Mouse (Mus musculus) forebrain, embryonic 11.5 days (tissue): Measurements from ENCODE around the gene Acot3. TPM values are rescaled to one million over a fixed set of nuclear protein-coding genes. Genes with fewer than 3 reads are reported as not detected.
"Not testable (repeated sequence)": the region's sequence is repeated elsewhere in the genome, so short reads cannot be mapped to it uniquely, and the experiment has no call there.

Source experiments
- ATAC-seq: fragments of 200-750 bp; cut with Nextera tagmentation; replicated peaks from 2 replicates; pipeline ENCODE4 v1.8.0; 2017; ENCODE audit warnings: moderate TSS enrichment; ENCODE audit not compliant: low FRiP score
- DNase-seq: peaks from one replicate; pipeline ENCODE4 v3.0.0-alpha.2; 2017; ENCODE audit warnings: low spot score
- H3K27ac ChIP-seq: fragments of 300-500 bp; sonication (generic); 2 replicates; pipeline ENCODE4 v1.5.1; 2014; ENCODE audit warnings: low read depth, low read length
- H3K27me3 ChIP-seq: fragments of 300-500 bp; sonication (generic); 2 replicates; pipeline ENCODE4 v1.6.1; 2014; ENCODE audit warnings: mild to moderate bottlenecking, low read length, mixed read lengths; ENCODE audit not compliant: control insufficient read depth, insufficient read depth
- H3K36me3 ChIP-seq: fragments of 300-500 bp; sonication (generic); 2 replicates; pipeline ENCODE4 v1.6.1; 2014; ENCODE audit warnings: mild to moderate bottlenecking, low read length, moderate library complexity, mixed read lengths; ENCODE audit not compliant: control insufficient read depth, insufficient read depth
- H3K4me1 ChIP-seq: fragments of 300-500 bp; sonication (generic); replicated peaks from 2 replicates; pipeline ENCODE4 v1.6.1; 2014; ENCODE audit warnings: low read length, mixed read lengths; ENCODE audit not compliant: control insufficient read depth, insufficient read depth
- H3K4me2 ChIP-seq: fragments of 300-500 bp; sonication (generic); 2 replicates; pipeline ENCODE4 v1.6.1; 2014; ENCODE audit warnings: low read depth, mild to moderate bottlenecking, low read length, moderate library complexity, mixed read lengths; ENCODE audit not compliant: severe bottlenecking
- H3K4me3 ChIP-seq: fragments of 300-500 bp; sonication (generic); 2 replicates; pipeline ENCODE4 v1.5.1; 2014; ENCODE audit warnings: low read depth, low read length
- H3K9ac ChIP-seq: fragments of 300-500 bp; sonication (generic); 2 replicates; pipeline ENCODE4 v1.6.1; 2014; ENCODE audit warnings: low read length
- H3K9me3 ChIP-seq: fragments of 300-500 bp; sonication (generic); 2 replicates; pipeline ENCODE4 v1.6.1; 2016; ENCODE audit warnings: low read length, mixed read lengths; ENCODE audit not compliant: control insufficient read depth
- WGBS: fragments of 180-500 bp; shearing (Covaris S2); extraction: QIAGEN DNeasy Blood & Tissue Kit; methylation state at CpG from one replicate; pipeline ENCODE4 v1.1.7; 2014; 5-methylcytosine and 5-hydroxymethylcytosine counted together
- polyA plus RNA-seq: library from polyadenylated mRNA; unstranded; fragments of >200 nt; fragmentation: Nextera tagmentation; extraction: Ambion mirVana; gene quantifications from 2 replicates; pipeline ENCODE4 v1.2.1, GENCODE M21; 2014

Acot3 gene
- polyA plus RNA-seq, 1 experiment from 2014 or later, result 0.23 TPM

DNA sequence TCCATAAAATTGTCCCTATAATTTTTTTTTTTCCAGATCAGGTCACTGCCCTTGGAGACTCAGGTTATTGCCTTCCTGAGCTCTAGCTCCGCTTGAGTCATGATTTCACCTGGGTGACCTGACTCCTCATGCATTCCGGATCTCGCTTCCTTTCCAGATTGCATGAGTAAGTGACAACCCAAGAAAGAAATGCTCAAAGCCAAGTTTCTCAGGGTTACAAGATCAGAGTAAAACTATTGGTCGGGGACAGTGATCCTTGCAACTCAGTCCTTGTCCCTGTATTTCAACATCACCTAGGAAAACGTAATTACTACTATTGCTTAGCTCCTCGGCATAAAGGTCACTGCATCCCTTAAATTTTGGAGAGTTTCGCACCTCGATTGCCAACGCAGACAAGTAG, 17.0 kb downstream of the Acot3 start, which contains the start of gene Acot5:
Gene Acot5, plus strand, starts transcription at position 340 of the 400 bp plus-strand sequence.
- DNase-seq (no peak), ATAC-seq (no peak)
- WGBS, result 59% methylated on average over 9 of the region's 9 CpGs

DNA sequence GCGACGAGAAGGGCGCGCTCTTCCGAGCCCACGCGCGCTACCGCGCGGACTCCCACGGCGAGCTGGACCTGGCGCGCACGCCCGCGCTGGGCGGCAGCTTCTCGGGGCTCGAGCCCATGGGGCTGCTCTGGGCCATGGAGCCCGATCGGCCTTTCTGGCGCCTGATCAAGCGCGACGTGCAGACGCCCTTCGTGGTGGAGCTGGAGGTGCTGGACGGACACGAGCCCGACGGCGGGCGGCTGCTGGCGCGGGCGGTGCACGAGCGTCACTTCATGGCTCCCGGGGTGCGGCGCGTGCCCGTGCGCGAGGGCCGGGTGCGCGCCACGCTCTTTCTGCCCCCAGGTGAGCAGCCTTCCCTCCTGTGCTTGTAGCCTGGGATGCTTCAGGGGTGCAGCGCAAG, 17.6 kb downstream of the Acot3 start:
- H3K27me3 ChIP-seq, result peaks cover 14% of the 10 kb centered on the region
- not testable (repeated sequence) for DNase-seq, H3K27ac ChIP-seq

More for the DNA sequence above, 17.0 kb downstream of the Acot3 start, which contains the start of gene Acot5:
- Histone ChIP-seq H3K4me3 (peak within 1 kb of the TSS; percentile 31), H3K36me3 (no peaks in the 10 kb centered on the region), H3K9ac (no peak within 1 kb of the TSS), H3K9me3 (no peaks in the 10 kb centered on the region), H3K4me2 (peak within 1 kb of the TSS; percentile 63), H3K27me3 (peaks cover 14% of the 10 kb centered on the region), H3K27ac (no peak within 1 kb of the TSS), H3K4me1 (no peaks in the 10 kb centered on the region; the same call in 1 of the 2 replicates)

DNA sequence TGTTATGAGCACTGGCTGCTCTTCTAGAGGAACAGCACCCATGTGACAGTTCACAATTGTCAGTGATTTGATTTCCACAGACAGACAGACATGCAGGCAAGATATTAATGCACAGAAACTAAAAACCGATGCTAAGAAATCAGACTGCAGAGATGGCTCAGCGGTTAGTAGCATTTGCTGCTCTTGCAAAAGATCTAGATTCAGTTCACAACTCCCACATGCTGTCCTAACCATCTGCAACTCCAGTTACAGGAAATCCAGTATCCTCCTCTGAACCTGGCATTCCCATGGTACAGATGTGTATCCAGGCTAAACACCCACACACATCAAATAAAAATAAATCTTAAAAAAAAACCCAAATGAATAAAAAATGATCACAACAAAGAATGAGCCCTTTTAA, 19.8 kb downstream of the Acot3 start:
- DNase-seq, result no peak
- H3K4me3 ChIP-seq, result no peak overlapping the region
- H3K9ac ChIP-seq, result no peak overlapping the region
- H3K4me2 ChIP-seq, result no peak overlapping the region
- no peaks in the 10 kb centered on the region for H3K36me3 ChIP-seq
- no peaks in the 10 kb centered on the region; the same call in 1 of the 2 replicates for H3K4me1 ChIP-seq
- ATAC-seq, result no peak
- H3K9me3 ChIP-seq, result no peaks in the 10 kb centered on the region
- no peak overlapping the region for H3K27ac ChIP-seq
- 94% methylated on average over 2 of the region's 2 CpGs for WGBS
- H3K27me3 ChIP-seq, result peaks cover 14% of the 10 kb centered on the region

More for the DNA sequence above, 17.6 kb downstream of the Acot3 start:
- Histone ChIP-seq H3K4me3 (peak overlapping the region; percentile 31), H3K4me2 (peak overlapping the region; percentile 63)
- WGBS, result 2% methylated on average over 38 of the region's 52 CpGs
- not testable (repeated sequence) for H3K9ac ChIP-seq, H3K36me3 ChIP-seq, H3K9me3 ChIP-seq, ATAC-seq, H3K4me1 ChIP-seq

DNA sequence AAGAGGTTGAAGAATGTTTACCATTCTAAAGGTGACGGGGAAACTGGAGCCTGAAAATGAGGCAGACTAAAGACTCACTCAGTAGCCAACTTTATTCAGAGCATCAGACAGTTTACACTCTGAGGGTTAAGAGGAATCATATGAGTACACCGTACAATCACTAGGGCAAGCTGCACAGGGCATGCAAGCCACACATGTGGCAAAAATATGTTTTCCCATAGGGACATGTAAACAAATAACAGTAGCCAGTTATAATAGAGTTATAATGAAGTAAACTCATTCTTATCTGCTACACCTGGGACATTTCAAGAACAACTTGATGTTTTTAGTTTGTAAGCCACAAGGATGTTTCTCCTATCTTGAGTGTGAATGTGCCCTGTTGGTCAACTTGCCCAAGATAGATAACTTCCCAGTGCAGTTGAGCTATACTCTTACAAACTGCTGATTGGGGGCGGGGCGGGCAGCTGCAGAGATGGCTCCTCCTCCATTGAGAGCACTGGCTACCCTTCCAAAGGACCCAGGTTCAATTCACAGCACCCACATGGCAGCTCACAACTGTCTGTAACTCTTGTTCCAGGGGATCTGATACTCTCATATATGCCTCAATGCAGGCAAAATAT, 25.5 kb downstream of the Acot3 start:
- Histone ChIP-seq H3K27ac (no peak overlapping the region), H3K9me3 (no peaks in the 10 kb centered on the region), H3K4me3 (no peak overlapping the region), H3K4me1 (no peaks in the 10 kb centered on the region), H3K4me2 (no peak overlapping the region), H3K9ac (no peak overlapping the region), H3K36me3 (no peaks in the 10 kb centered on the region), H3K27me3 (no peaks in the 10 kb centered on the region)
- DNase-seq, result no peak
- 90% methylated on average over 4 of the region's 4 CpGs for WGBS
- no peak for ATAC-seq

DNA sequence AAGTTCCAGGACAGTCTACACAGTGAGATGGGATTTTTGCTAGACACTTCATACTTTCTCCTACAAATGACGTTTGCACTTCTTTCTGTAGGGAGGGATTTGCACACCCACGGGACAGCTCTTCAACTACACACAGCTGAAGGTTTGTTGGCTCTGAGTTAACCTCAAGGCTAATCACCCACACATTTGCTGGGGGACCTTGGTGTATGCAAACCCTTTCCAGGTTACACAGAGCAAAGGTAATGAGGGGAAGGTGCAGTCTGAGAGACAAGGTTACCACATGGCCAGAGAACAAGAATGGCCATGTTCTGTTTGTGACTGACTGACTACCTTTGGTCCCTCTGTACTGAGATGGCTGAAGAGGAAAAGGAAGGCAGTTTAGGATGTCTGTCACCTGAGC, 31.9 kb downstream of the Acot3 start:
- H3K9ac ChIP-seq, result no peak overlapping the region
- no peaks in the 10 kb centered on the region for H3K36me3 ChIP-seq
- no peak for ATAC-seq
- H3K27me3 ChIP-seq, result no peaks in the 10 kb centered on the region
- H3K4me3 ChIP-seq, result no peak overlapping the region
- H3K4me1 ChIP-seq, result no peaks in the 10 kb centered on the region
- WGBS, result 87% methylated on average over 2 of the region's 2 CpGs
- H3K27ac ChIP-seq, result no peak overlapping the region
- no peaks in the 10 kb centered on the region for H3K9me3 ChIP-seq
- DNase-seq, result no peak
- no peak overlapping the region for H3K4me2 ChIP-seq

DNA sequence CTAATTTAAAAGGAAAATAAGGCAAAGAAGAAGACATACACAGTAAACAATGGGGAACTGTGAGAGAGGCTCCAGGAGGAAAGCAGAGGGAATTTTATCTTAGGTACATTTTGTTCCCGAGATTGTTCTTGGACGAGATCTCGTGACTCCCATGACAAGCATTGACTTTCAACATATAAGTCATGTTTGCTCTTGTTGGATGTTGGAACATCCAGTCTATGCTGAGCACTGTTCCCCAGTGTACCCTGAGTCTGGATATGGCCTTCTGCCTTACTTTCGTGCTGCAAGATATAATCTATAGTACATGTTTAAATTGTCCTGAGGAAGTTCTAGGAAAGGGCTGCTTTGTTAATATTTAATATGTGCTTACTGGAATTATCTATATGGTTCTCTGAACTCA, 32.6 kb downstream of the Acot3 start:
- no peak overlapping the region for H3K9ac ChIP-seq
- DNase-seq (no peak), ATAC-seq (no peak)
- peaks cover 3% of the 10 kb centered on the region; the same call in 1 of the 2 replicates for H3K9me3 ChIP-seq
- H3K4me2 ChIP-seq, result no peak overlapping the region
- no peaks in the 10 kb centered on the region for H3K4me1 ChIP-seq
- H3K27ac ChIP-seq, result no peak overlapping the region
- no peaks in the 10 kb centered on the region for H3K27me3 ChIP-seq
- 93% methylated on average over 4 of the region's 4 CpGs for WGBS
- no peaks in the 10 kb centered on the region for H3K36me3 ChIP-seq
- H3K4me3 ChIP-seq, result no peak overlapping the region

DNA sequence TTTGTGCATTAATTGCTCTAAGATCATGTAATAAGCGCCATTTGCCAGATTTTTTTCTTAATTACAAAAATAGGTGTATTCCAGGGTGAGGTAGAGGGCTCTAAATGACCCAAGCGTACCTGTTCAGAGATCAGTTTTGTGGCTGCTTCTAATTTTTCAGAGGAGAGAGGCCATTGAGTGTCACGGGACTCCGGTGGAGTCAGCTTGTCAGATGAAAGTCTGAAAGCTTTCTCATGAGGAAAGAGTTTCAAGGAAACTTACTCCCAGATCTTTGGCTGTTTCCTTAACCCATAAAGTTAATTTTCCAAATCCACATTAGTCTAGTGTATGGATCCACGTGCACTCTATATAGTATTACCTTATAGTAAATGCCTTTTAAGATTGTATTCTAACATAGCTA, 42.7 kb downstream of the Acot3 start:
- not testable (repeated sequence) for ATAC-seq, H3K36me3 ChIP-seq, H3K27me3 ChIP-seq, H3K9ac ChIP-seq, H3K27ac ChIP-seq, H3K4me1 ChIP-seq, H3K4me3 ChIP-seq, H3K9me3 ChIP-seq, H3K4me2 ChIP-seq
- peak; percentile 13 for DNase-seq
- WGBS, result 90% methylated on average over 5 of the region's 5 CpGs

DNA sequence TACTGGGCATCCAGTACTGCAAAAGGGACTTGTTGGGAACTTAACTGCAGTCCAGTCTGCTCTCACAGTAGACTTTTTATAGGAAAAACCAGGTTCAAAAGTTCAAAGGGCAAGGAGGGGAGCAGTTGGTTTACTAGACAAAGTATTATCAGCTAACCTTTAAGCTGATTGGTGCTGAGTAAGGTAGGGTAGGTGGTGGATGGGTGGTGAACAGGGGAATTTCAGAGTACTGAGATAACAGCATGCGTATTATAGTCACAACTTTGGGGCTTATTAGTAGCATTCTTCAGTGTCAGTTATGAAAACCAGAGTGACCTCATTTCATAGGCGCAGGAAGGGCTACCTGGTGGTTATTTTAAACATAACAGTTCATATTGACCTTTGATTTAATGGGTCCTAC, 47.7 kb downstream of the Acot3 start:
- 97% methylated on average over 2 of the region's 2 CpGs for WGBS
- no peak overlapping the region for H3K4me2 ChIP-seq
- no peak overlapping the region for H3K4me3 ChIP-seq
- H3K4me1 ChIP-seq, result no peaks in the 10 kb centered on the region
- no peaks in the 10 kb centered on the region for H3K36me3 ChIP-seq
- ATAC-seq, result no peak
- no peak for DNase-seq
- no peaks in the 10 kb centered on the region for H3K9me3 ChIP-seq
- H3K27me3 ChIP-seq, result no peaks in the 10 kb centered on the region
- no peak overlapping the region for H3K9ac ChIP-seq
- no peak overlapping the region for H3K27ac ChIP-seq

DNA sequence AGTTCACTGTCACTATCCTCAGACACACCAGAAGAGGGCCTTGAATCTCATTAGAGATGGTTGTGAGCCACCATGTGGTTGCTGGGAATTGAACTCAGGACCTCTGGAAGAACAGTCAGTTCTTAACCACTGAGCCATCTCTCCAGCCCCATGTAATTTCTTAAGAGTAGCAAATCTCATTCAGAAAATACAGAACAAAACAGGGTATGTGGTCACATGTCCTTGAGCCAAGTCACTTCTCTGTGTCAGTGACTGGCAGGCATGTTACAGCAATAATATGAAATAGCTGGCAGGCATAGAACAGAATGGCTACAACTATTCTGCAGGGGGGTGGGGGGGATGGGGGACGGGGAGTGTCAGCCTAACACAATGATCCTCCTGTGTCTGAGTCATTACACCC, 48.1 kb downstream of the Acot3 start:
- no peaks in the 10 kb centered on the region for H3K27me3 ChIP-seq
- H3K4me2 ChIP-seq, result peak overlapping the region; percentile 85; the same call in 1 of the 2 replicates
- no peak overlapping the region for H3K9ac ChIP-seq
- no peaks in the 10 kb centered on the region for H3K4me1 ChIP-seq
- no peak overlapping the region for H3K27ac ChIP-seq
- H3K9me3 ChIP-seq, result no peaks in the 10 kb centered on the region
- no peaks in the 10 kb centered on the region for H3K36me3 ChIP-seq
- no peak overlapping the region for H3K4me3 ChIP-seq
- WGBS, result 81% methylated on average over 1 of the region's 1 CpGs
- peak; percentile 30 for DNase-seq
- no peak for ATAC-seq
